Mouse (Mus musculus) ovary, postnatal 10 days (tissue): ENCODE results near the gene H2afy2.

Experiments used
- DNase-seq: peaks from one replicate; pipeline ENCODE4 v3.0.0; 2022; ENCODE audit warnings: low spot score

Gene H2afy2

DNA sequence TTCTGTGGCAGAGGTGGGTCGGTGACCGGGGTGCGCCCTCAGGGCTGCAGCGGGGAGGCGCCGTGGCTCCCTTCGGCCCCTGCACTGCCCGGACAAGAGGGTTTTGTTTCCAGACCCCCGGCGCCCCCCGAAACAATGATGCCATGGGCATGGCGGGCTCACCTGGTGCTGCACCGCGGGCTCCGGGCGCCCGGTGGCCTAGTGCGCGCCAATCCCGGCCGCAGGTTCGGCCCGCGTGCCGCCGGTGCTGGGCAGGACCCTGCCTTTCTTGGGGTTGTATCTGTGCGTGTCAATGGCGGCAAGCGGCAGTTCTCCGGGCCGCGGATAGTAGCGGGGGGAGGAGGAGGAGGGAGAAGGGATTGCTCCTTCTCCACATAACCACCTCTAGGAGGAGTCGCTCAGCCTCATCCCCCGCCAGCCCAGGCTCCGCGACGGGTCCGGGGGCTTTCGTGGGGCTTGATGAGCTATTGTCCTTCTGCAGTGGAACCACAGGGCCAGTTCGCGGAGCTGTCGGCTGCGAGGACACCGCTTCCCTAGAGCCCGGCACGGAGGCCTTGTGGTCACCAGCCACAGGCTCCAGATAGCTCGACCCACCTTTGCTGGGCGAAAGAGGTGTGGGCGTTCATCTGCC, at the start of gene H2afy2:
H2afy2 (minus strand) TSS at position 527 of the 631 bp plus-strand sequence.
- peak; percentile 58 for DNase-seq

DNA sequence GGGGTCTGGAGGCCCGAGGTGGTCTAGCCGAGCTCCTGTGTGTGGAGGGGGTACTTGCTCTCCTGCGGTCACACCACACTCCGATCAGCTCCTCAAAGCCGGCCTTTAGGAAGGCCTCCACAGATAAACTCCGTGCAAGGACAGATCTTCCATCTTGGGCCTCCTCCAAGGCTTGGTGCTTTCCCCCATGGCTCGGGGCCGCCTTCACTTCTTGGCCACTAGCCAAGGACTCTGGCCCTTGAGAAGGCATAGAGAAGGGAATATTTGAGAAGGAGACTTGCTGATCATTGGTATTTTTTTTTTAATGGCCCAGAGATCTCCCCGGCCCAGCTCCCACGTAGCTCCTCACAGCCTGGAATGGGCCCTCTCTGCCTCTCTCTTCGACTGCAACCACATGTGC, 48.8 kb upstream of the H2afy2 start:
- DNase-seq, result no peak

- no peak for DNase-seq
Observed at GRCm38 (mm10) chr10:61831741-61832140, 47.8 kb upstream of the H2afy2 start.

DNA sequence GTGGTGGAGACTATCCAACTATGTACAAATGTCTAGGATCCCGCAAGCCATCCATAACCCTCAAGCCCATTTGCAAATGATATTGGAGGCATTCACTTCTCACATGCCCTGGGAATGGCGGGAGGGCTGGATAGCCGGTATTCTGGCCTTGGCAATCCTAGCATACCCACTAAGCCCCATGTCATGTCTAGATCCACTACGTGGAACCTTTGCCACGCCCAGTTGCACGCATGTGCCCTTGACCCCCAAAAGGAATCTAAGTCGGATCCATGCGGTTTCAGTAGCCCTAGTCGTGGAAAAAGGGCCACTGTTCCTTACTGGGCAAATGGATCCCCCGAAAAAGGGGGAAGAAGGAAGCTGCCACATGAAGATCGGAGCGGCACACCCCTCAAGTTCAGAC, 47.3 kb upstream of the H2afy2 start:
- DNase-seq, result no peak

DNA sequence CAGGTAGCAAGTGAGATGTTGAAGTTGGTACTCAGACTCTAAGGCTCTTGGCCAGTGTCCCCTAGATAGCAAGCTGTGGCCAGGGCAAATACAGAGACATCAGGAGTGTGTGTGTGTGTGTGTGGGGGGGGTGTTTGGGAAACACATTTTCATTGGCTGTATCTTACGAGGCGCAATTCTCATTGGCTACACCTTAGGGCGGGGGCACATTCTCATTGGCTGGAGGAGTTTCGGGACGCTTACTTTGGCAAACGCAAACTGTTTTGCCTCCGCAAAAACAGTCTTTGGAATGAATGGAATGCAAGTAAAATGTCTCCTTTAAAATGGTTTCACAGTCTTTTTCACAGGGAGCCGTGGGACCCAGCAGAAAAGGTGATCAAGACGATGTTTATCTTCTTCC, 46.9 kb upstream of the H2afy2 start:
- DNase-seq, result no peak

DNA sequence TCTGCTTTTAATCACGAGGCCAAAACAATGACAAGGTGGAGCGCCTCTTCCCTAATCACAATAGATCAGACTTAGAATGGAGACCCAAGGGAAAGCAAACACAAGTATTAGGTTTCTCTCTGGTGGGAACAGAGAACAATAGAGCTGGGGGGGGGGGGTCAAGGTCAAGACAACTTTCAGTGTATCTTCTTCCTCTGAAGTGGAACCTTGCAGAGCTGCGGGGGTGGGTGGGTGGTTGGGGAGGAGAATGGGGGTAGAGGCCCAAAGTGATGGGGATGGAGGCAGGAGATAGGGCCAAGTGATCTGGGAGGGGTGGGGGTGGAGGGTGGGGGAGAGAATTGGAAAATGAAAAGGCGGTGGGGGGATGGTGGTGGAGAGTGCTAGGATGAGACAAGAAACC, 45.1 kb upstream of the H2afy2 start:
- no peak for DNase-seq

DNA sequence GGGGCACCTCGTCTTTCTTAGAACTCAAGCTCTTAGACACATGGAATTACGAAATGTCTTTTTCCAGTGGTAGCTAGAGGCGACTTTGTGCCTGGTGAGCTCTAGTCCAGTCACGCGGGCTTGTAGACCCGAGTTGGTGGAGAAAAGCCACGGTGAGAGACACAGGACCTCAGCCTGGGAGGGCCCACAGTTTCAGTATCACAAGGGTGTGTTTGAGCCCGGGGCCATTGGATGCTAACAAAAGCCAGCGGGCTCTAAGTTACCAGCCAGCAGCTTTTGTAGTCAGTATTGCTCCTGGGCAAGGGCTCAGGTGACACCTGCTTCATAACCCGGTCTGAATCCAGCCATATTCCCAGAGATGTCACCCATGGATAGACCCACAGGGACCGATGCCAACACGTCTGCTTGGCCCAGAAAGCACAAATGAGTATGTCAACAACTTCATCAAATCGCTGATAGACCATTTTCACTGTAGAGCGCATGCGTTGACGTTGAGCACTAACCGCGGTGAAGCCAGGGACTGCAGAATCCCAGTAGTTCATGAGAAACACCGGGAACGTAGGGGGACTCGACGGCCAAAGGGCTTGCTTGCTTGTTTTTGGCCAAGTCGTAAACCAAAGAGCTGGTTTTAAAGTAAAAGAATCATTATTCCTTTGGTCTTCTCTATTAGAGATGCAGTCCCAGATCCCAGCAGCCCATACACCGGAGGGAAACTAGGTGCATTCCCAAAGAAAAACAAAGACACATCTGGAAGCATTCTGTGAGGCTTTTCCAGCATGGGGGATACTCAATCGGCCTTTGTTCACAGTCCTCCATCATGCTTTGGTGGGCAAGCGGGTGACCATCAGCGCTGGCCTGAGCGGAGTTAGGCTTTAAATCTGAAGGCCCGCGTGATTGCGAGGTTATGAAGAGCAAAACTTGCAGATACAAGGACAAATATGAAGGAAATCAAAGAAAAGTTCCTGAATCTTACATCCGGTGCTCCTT, 44.3 kb upstream of the H2afy2 start:
- no peak for DNase-seq

- no peak for DNase-seq
Observed at GRCm38 (mm10) chr10:61826753-61827435, 42.9 kb upstream of the H2afy2 start.

DNA sequence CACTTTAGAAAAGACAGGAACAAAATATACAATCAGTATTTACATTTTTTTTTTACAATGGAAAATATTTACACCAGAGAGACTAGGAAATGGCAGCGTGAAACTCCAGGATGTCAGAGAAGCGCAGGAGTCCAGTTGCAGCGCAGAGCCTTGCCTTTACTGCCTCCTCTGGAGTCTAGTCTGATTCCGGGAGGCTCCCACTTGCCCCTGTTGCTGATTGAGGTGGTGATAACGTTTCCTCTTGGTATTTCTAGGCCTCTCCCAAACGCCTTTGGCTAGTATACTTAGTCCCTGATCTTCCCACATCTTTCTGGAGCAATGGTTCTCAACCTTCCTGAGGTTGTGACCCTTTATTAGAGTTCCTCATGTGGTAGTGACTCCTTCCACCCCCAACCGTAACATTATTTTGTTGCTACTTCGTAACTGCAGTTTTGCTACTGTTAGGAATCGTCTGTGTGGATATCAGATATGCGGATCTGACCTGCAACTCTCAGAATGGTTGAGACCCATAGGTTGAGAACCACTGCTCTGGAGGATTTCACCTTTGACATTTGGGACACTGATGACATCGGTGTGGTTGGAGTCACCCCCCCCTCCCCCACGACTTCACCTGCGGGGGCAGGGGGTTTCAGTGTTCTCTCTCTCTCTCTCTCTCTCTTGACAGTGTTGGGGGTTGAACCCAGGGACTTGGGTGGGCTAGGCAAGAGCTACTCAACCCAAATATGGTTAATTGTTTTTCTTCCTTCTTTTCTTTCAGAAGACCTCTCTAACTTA, 42.2 kb upstream of the H2afy2 start:
- no peak for DNase-seq

- DNase-seq, result no peak
Observed at GRCm38 (mm10) chr10:61825536-61825935, 41.6 kb upstream of the H2afy2 start.

GRCm38 (mm10) chr10:61823731-61824115, 39.8 kb upstream of the H2afy2 start:
- no peak for DNase-seq

DNA sequence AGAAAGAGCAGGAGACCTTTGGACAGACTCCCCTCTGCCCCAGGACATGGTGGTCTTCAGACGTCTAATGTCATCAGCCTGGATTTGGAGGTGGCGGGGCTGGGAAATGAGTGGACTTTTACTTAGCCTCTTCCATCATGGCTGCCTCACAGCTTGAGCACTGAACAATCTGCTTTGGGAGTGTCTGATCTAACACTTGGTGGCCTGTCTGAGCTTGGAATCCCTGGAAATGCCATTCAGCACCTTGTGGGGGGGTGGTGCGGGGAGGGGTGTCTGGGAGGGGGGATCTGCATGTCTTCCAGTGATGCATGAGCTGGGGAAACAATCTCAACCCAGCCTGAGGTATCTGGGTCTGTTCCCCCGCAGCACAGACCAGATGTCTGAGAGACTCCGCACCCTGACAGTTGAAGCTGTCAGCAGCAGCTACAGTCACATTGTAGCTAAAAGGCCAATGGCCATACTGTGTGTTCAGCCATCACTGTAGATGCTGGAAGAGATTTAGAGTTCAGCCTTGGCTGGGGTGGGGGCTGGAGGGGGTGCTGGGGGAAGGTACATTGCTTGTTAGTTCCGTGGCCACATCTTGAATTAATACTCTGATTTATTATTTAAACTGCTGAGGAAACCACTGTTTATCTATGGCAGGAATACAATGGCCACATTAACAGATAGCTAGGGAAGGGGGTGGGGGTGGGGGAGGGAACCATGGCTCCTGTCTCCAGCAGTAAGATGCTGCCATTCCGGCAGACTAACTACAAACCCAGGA, 39.2 kb upstream of the H2afy2 start:
- no peak for DNase-seq

- DNase-seq, result no peak
Observed at GRCm38 (mm10) chr10:61820050-61820449, 36.1 kb upstream of the H2afy2 start.

DNA sequence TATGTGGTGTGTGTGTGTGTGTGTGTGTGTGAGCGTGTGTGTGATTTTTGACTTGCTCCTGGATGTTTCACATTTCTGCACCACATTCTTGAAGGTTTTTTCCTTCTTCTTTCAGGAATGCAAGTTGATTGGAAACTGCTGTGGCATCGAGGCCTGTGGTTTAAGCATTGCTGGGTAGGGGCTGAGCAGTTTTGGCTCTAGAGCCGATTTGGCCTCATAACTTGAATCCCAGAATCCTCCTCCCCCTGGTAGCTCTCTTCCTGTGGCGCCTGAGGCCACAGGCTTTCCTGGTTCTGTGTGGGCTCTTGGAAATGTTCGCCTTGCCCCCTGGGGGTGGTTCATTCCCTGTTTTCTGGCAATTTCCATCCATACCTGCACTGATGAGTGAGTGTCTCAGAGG, 28.0 kb upstream of the H2afy2 start:
- DNase-seq, result no peak

GRCm38 (mm10) chr10:61798133-61798576, 14.2 kb upstream of the H2afy2 start:
- no peak for DNase-seq

DNA sequence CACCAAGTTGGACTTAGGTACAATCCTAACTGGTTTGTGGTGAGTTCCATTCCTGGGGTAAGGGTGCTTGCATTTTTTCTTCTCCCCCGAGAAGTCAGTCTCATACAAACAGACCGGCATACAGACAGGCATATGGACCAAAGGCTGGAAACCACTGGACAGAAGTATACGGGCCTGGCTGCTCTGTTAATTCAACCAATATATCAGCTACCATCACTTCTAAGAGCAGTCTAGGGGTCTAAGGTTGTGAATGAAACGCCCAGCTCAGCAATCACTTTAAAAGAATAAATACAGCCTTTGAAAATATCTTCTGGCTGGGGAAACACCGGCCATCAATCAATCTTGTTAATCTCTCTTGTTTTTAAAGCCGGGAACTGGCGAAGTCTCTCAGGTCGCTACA, 11.5 kb upstream of the H2afy2 start:
- DNase-seq, result no peak

- no peak for DNase-seq
Observed at GRCm38 (mm10) chr10:61794971-61795370, 11.0 kb upstream of the H2afy2 start.

DNA sequence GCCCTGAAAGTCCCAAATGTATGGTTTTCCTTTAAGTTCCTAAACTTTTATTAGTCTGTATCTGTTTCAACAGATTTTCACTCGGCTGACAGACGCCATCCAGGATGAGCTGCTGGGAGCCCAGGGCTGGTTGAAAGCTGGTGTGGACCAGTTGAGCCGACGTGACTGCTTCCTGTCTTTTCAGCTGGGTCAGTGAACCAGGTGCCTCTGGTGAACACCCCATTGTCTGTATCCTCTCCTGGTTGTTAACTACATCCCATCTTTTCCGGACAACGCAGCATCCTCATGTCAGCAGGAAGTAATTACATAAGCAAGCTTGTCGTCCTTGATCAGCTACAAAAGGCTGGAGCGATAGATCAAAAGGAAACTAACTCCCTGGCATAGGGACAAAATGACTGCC, 9.1 kb upstream of the H2afy2 start:
- DNase-seq, result no peak

DNA sequence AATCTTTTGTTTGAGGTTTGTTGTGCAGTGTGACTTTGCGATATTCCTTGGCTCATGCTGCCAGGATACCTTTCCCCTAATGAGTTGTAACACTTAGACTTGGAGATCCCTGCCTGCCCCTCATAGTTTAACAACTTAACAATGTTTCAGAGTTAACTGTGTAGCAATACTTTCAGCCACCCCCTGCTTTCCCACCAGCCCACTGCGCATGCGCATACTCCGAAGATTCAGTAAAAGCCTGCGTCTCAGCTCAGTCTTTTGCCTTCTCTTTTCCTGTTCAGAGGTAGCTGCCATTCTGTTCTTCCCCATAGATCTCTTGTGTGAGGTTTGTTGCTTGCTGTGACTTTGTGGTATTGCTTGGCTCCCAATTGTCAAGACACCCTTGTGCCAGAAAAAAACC, 4.6 kb upstream of the H2afy2 start:
- DNase-seq, result no peak

DNA sequence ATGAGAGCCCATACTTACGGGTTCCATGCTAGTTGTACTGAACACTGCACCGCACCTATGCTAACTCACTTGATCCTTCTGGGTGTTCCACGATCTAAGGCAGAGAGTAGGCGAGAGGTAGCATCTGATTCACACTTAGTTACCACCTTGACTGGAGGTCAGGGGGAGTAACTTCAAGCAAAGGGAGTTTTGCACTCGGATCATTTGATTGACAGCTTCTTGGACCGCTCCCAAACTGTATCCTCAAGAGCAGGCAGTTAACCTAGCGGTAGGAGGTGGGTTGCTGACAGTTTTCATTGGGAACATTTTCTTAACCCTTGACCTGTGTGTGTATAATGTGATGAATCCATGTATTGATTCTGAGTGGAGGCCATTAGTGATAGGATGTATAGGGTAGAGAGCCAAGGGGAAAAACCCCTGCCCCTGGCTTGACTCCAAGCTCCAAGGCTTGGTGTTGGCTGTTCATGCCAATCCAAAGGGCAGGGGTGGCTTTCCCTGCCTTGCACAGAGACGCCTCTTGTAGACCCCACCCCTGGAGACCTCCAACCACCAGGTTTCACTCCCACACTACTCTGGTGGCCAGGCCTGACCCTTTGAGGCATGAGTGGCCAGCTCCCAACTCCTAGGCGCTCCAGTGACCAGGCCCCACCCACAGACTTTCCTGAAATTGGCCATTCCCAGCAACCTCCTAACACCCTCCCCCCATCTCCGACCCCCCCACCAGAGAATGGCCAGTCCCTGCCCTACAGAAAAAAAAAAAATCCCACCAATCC, 3.8 kb upstream of the H2afy2 start:
- no peak for DNase-seq
